Mouse (Mus musculus): Measurements from ENCODE around the gene Btbd35f3. TPM values are rescaled to one million over a fixed set of nuclear protein-coding genes. Genes with fewer than 3 reads are reported as not detected.
"Not testable (repeated sequence)": the region's sequence is repeated elsewhere in the genome, so short reads cannot be mapped to it uniquely, and the experiment has no call there.

Btbd35f3 gene
- not detected for polyA plus RNA-seq (2017; shearing (Covaris generic))

DNA sequence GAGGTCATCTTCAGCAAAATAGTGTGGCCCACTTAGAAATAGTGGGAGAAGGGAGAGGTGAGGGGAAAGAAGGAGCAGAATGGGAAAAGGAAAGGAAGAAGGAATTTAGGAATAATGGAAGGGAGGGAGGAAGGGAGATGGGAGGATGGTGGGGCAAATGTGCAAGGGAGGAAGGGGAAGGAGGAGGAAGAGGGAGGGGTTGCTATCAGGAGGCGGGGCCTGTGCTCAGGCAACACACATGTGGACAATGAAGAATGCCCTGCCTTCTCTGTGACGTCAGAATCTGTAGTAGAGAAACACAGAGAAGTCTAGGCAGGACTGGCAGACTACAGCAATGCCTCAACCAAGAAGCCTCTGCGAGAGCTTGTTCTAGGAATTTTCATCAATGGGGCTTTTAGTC is at the start of gene Btbd35f3:
Btbd35f3 (plus strand) TSS at position 301 of the 400 bp plus-strand sequence.
- ATAC-seq: not testable (repeated sequence)

Other genes starting within 250 kb of the Btbd35f3 start
- gene Btbd35f16, start 80.7 kb upstream of the Btbd35f3 start, polyA plus RNA-seq (2017; shearing (Covaris generic)): not detected
- gene Btbd35f28, start 158.9 kb downstream of the Btbd35f3 start, polyA plus RNA-seq (2017; shearing (Covaris generic)): not detected

All from CD4-positive, CD25-positive, alpha-beta regulatory T cell, adult 4 months (primary cell).